Mouse (Mus musculus): ENCODE measurements around the gene Stx4a. TPM values are rescaled to one million over a fixed set of nuclear protein-coding genes. Genes with fewer than 3 reads are reported as not detected.

The Stx4a gene
- polyA plus RNA-seq, 1 experiment from 2014 or later: 9.7 TPM

DNA sequence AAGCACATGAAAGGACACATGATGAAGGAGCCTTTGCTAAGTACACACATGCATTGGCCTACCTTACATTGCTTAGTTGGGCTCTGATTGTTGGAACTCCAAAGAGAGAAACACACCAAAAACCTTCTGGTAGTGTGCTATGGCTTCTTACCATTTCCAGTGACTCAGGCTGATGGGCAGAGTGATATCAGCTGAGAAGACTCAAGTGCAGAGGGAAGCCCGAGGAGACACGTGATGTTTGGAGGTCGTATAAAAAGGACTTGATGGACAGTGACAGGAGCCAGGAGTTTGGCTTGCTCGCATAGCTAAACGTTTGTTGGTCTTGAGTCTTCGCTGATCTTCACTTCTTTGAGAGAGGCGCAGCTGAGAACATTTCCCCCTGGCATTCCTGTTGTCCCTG, 73.4 kb downstream of the Stx4a start:
- ATAC-seq: no peak

DNA sequence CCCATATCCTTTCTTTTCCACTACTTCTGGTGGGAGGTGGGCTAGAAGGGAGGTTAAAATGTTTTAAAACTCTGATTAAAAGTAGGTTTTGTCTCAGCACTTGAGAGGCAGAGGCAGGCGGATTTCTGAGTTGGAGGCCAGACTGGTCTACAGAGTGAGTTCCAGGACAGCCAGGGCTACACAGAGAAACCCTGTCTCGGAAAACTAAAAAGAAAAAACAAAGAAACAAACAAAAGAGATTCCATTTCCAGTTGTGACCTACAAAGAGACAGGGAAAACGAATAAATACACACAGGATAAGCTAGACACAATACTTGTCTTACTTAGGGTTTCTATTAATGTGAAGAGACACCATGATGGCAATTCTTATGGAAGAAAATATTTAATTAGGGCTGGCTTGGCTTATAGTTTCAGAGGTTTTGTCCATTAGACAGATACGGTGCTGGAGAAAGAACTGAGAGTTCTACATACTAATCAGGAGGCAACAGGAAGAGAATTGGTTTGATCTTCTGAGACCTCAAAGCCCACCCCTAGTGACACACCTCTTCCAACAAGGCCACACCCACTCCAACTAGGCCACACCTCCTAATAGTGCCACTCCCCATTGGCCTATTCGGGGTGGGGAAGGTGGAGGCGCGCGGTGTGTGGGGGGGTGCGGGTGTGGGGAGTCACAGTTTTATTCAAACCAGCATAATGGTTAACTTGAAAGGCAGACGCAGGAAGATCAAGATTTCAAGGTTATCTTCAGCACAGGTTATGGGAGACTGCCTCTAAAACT, 74.3 kb downstream of the Stx4a start:
- no peak overlapping the region for H3K9ac ChIP-seq (ENCODE audit: low read length)
- ATAC-seq (no peak), DNase-seq (ENCODE audit: low spot score) (no peak)
- H3K4me3 ChIP-seq (ENCODE audit: low read depth, low read length): no peak overlapping the region
- H3K36me3 ChIP-seq (ENCODE audit: control insufficient read depth, insufficient read depth, low read length): no peaks in the 10 kb centered on the region
- 39% methylated on average over 10 of the region's 10 CpGs for WGBS
- H3K27me3 ChIP-seq (replicated peaks; ENCODE audit: control insufficient read depth, insufficient read depth, low read length): no peaks in the 10 kb centered on the region
- H3K9me3 ChIP-seq (replicated peaks; ENCODE audit: control insufficient read depth, low read length): no peaks in the 10 kb centered on the region
- H3K4me1 ChIP-seq (ENCODE audit: control insufficient read depth, insufficient read depth, low read length): peaks cover 7% of the 10 kb centered on the region
- H3K4me2 ChIP-seq (ENCODE audit: low read length): no peak overlapping the region
- H3K27ac ChIP-seq (ENCODE audit: low read depth, low read length): no peak overlapping the region

More for the DNA sequence above, 73.4 kb downstream of the Stx4a start:
- Histone ChIP-seq H3K9ac (ENCODE audit: low read length) (no peak overlapping the region), H3K9me3 (replicated peaks; ENCODE audit: control insufficient read depth, low read length) (no peaks in the 10 kb centered on the region), H3K27ac (ENCODE audit: low read depth, low read length) (no peak overlapping the region), H3K27me3 (replicated peaks; ENCODE audit: control insufficient read depth, insufficient read depth, low read length) (no peaks in the 10 kb centered on the region), H3K4me2 (ENCODE audit: low read length) (no peak overlapping the region), H3K36me3 (ENCODE audit: control insufficient read depth, insufficient read depth, low read length) (peaks cover 4% of the 10 kb centered on the region; the same call in 1 of the 2 replicates), H3K4me3 (ENCODE audit: low read depth, low read length) (no peak overlapping the region), H3K4me1 (ENCODE audit: control insufficient read depth, insufficient read depth, low read length) (peaks cover 7% of the 10 kb centered on the region)
- no peak for DNase-seq (ENCODE audit: low spot score)
- WGBS: 91% methylated on average over 7 of the region's 7 CpGs

Other genes starting within 250 kb of the Stx4a start
- gene Ccdc189, start 235.7 kb upstream of the Stx4a start, polyA plus RNA-seq (2014; fragmentation: Nextera tagmentation; extraction: Ambion mirVana): 12.5 and 12.8 TPM in 2 replicates
- 26.2 and 39.6 TPM in 2 replicates for gene Rnf40, start 235.5 kb upstream of the Stx4a start, polyA plus RNA-seq (2014; fragmentation: Nextera tagmentation; extraction: Ambion mirVana)
- gene Zfp629, start 208.5 kb upstream of the Stx4a start, polyA plus RNA-seq (2014; fragmentation: Nextera tagmentation; extraction: Ambion mirVana): 20.8 and 24.2 TPM in 2 replicates
- gene Bcl7c, start 115.4 kb upstream of the Stx4a start, polyA plus RNA-seq (2014; fragmentation: Nextera tagmentation; extraction: Ambion mirVana): 40.8 and 45.7 TPM in 2 replicates
- 5.3 and 5.9 TPM in 2 replicates for gene Ctf1, start 111.6 kb upstream of the Stx4a start, polyA plus RNA-seq (2014; fragmentation: Nextera tagmentation; extraction: Ambion mirVana)
- gene Ctf2, start 92.1 kb upstream of the Stx4a start, polyA plus RNA-seq (2014; fragmentation: Nextera tagmentation; extraction: Ambion mirVana): 0.09 TPM in 1 of 2 replicates, not detected in the other
- 7.2 and 7.8 TPM in 2 replicates for gene Fbxl19, start 79.8 kb upstream of the Stx4a start, polyA plus RNA-seq (2014; fragmentation: Nextera tagmentation; extraction: Ambion mirVana)
- 3.3 and 4.2 TPM in 2 replicates for gene Orai3, start 54.5 kb upstream of the Stx4a start, polyA plus RNA-seq (2014; fragmentation: Nextera tagmentation; extraction: Ambion mirVana)
- gene Setd1a, start 47.6 kb upstream of the Stx4a start, polyA plus RNA-seq (2014; fragmentation: Nextera tagmentation; extraction: Ambion mirVana): 17.0 and 18.0 TPM in 2 replicates
- not detected in 2 replicates for gene Gm49388, start 38.7 kb upstream of the Stx4a start, polyA plus RNA-seq (2014; fragmentation: Nextera tagmentation; extraction: Ambion mirVana)
- gene Hsd3b7, start 23.7 kb upstream of the Stx4a start, polyA plus RNA-seq (2014; fragmentation: Nextera tagmentation; extraction: Ambion mirVana): 6.9 and 9.7 TPM in 2 replicates
- 15.7 and 22.3 TPM in 2 replicates for gene Stx1b, start 255 bp downstream of the Stx4a start, polyA plus RNA-seq (2014; fragmentation: Nextera tagmentation; extraction: Ambion mirVana)
- 12.0 and 16.8 TPM in 2 replicates for gene Zfp646, start 51.9 kb downstream of the Stx4a start, polyA plus RNA-seq (2014; fragmentation: Nextera tagmentation; extraction: Ambion mirVana)
- 24.1 and 29.1 TPM in 2 replicates for gene Zfp668, start 52.5 kb downstream of the Stx4a start, polyA plus RNA-seq (2014; fragmentation: Nextera tagmentation; extraction: Ambion mirVana)
- 0.61 and 0.63 TPM in 2 replicates for gene Prss53, start 66.7 kb downstream of the Stx4a start, polyA plus RNA-seq (2014; fragmentation: Nextera tagmentation; extraction: Ambion mirVana)
- gene Gm21974, start 71.2 kb downstream of the Stx4a start, polyA plus RNA-seq (2014; fragmentation: Nextera tagmentation; extraction: Ambion mirVana): not detected in 2 replicates
- gene Vkorc1, start 71.3 kb downstream of the Stx4a start, polyA plus RNA-seq (2014; fragmentation: Nextera tagmentation; extraction: Ambion mirVana): 61.5 and 69.9 TPM in 2 replicates
- 108 and 131 TPM in 2 replicates for gene Bckdk, start 79.8 kb downstream of the Stx4a start, polyA plus RNA-seq (2014; fragmentation: Nextera tagmentation; extraction: Ambion mirVana)
- gene Kat8, start 88.2 kb downstream of the Stx4a start, polyA plus RNA-seq (2014; fragmentation: Nextera tagmentation; extraction: Ambion mirVana): 51.1 and 56.7 TPM in 2 replicates
- gene Prss8, start 105.8 kb downstream of the Stx4a start, polyA plus RNA-seq (2014; fragmentation: Nextera tagmentation; extraction: Ambion mirVana): 0.17 TPM in 1 of 2 replicates, not detected in the other
- 12.3 and 12.9 TPM in 2 replicates for gene Prss36, start 122.4 kb downstream of the Stx4a start, polyA plus RNA-seq (2014; fragmentation: Nextera tagmentation; extraction: Ambion mirVana)
- 55.9 and 60.1 TPM in 2 replicates for gene Fus, start 143.2 kb downstream of the Stx4a start, polyA plus RNA-seq (2014; fragmentation: Nextera tagmentation; extraction: Ambion mirVana)
- gene Pycard, start 169.6 kb downstream of the Stx4a start, polyA plus RNA-seq (2014; fragmentation: Nextera tagmentation; extraction: Ambion mirVana): 7.1 and 11.5 TPM in 2 replicates
- gene Trim72, start 179.7 kb downstream of the Stx4a start, polyA plus RNA-seq (2014; fragmentation: Nextera tagmentation; extraction: Ambion mirVana): not detected in 2 replicates
- gene Itgam, start 238.3 kb downstream of the Stx4a start, polyA plus RNA-seq (2014; fragmentation: Nextera tagmentation; extraction: Ambion mirVana): 0.22 and 0.41 TPM in 2 replicates
- gene Gm49368, start 238.4 kb downstream of the Stx4a start, polyA plus RNA-seq (2014; fragmentation: Nextera tagmentation; extraction: Ambion mirVana): not detected in 2 replicates